Mouse (Mus musculus) embryonic facial prominence, embryonic 10.5 days (tissue): Measurements from ENCODE around the gene Macf1. TPM values are rescaled to one million over a fixed set of nuclear protein-coding genes. Genes with fewer than 3 reads are reported as not detected.

Experiments
- DNase-seq: peaks from one replicate; pipeline ENCODE4 v3.0.0-alpha.2; 2017; ENCODE audit warnings: low spot score
- H3K27ac ChIP-seq: fragments of 300-500 bp; sonication (generic); replicated peaks from 2 replicates; pipeline ENCODE4 v1.5.1; 2016; ENCODE audit warnings: mild to moderate bottlenecking
- H3K27me3 ChIP-seq: fragments of 300-500 bp; sonication (generic); replicated peaks from 2 replicates; pipeline ENCODE4 v1.6.1; 2016; ENCODE audit warnings: low read depth, mild to moderate bottlenecking; ENCODE audit not compliant: poor library complexity, severe bottlenecking
- H3K36me3 ChIP-seq: fragments of 300-500 bp; sonication (generic); replicated peaks from 2 replicates; pipeline ENCODE4 v1.6.1; 2016; ENCODE audit warnings: mild to moderate bottlenecking, moderate library complexity
- H3K4me1 ChIP-seq: fragments of 300-500 bp; sonication (generic); 2 replicates; pipeline ENCODE4 v1.6.1; 2016
- H3K4me3 ChIP-seq: fragments of 300-500 bp; sonication (generic); 2 replicates; pipeline ENCODE4 v1.5.1; 2016; ENCODE audit warnings: mild to moderate bottlenecking, moderate library complexity
- H3K9me3 ChIP-seq: fragments of 300-500 bp; sonication (generic); 2 replicates; pipeline ENCODE4 v1.6.1; 2016; ENCODE audit warnings: mild to moderate bottlenecking
- WGBS: fragments of 180-500 bp; shearing (Covaris S2); methylation state at CpG from one replicate; pipeline ENCODE4 v1.1.7; 2016; 5-methylcytosine and 5-hydroxymethylcytosine counted together
- polyA plus RNA-seq: library from polyadenylated mRNA; unstranded; fragments of >200 nt; fragmentation: Nextera tagmentation; extraction: Ambion mirVana; gene quantifications from 2 replicates; pipeline ENCODE4 v1.2.1, GENCODE M21; 2016

Gene Macf1
- polyA plus RNA-seq, 1 experiment from 2014 or later, result 47.4 TPM

- Histone ChIP-seq H3K27ac (no peak overlapping the region), H3K4me1 (peaks cover 10% of the 10 kb centered on the region), H3K4me3 (no peak overlapping the region), H3K9me3 (no peaks in the 10 kb centered on the region), H3K36me3 (peaks cover 88% of the 10 kb centered on the region), H3K27me3 (no peaks in the 10 kb centered on the region)
- DNase-seq, result no peak
- WGBS, result 87% methylated on average over 5 of the region's 5 CpGs
Observed at GRCm38 (mm10) chr4:123397643-123398434, 286.3 kb downstream of the Macf1 start.

GRCm38 (mm10) chr4:123397049-123397448 is 287.1 kb downstream of the Macf1 start:
- no peaks in the 10 kb centered on the region for H3K27me3 ChIP-seq
- peaks cover 2% of the 10 kb centered on the region; the same call in 1 of the 2 replicates for H3K4me1 ChIP-seq
- H3K27ac ChIP-seq, result no peak overlapping the region
- H3K36me3 ChIP-seq, result peaks cover 96% of the 10 kb centered on the region
- 92% methylated on average over 8 of the region's 8 CpGs for WGBS
- DNase-seq, result no peak
- no peaks in the 10 kb centered on the region for H3K9me3 ChIP-seq
- no peak overlapping the region for H3K4me3 ChIP-seq

GRCm38 (mm10) chr4:123395435-123396000 is 288.6 kb downstream of the Macf1 start:
- no peaks in the 10 kb centered on the region for H3K9me3 ChIP-seq
- no peaks in the 10 kb centered on the region for H3K4me1 ChIP-seq
- peaks cover 97% of the 10 kb centered on the region for H3K36me3 ChIP-seq
- H3K27ac ChIP-seq, result no peak overlapping the region
- H3K27me3 ChIP-seq, result no peaks in the 10 kb centered on the region
- H3K4me3 ChIP-seq, result no peak overlapping the region
- no peak for DNase-seq
- 96% methylated on average over 2 of the region's 2 CpGs for WGBS

GRCm38 (mm10) chr4:123394878-123395277 is 289.3 kb downstream of the Macf1 start:
- no peak for DNase-seq
- WGBS, result 93% methylated on average over 5 of the region's 5 CpGs

GRCm38 (mm10) chr4:123394269-123394668 is 289.9 kb downstream of the Macf1 start:
- WGBS, result 93% methylated on average over 1 of the region's 1 CpGs
- DNase-seq, result no peak
- H3K27me3 ChIP-seq, result no peaks in the 10 kb centered on the region
- no peak overlapping the region for H3K4me3 ChIP-seq
- H3K9me3 ChIP-seq, result no peaks in the 10 kb centered on the region
- H3K27ac ChIP-seq, result no peak overlapping the region
- peaks cover 99% of the 10 kb centered on the region for H3K36me3 ChIP-seq
- H3K4me1 ChIP-seq, result no peaks in the 10 kb centered on the region

More at GRCm38 (mm10) chr4:123394878-123395277, 289.3 kb downstream of the Macf1 start:
- Histone ChIP-seq H3K4me3 (no peak overlapping the region), H3K27me3 (no peaks in the 10 kb centered on the region), H3K9me3 (no peaks in the 10 kb centered on the region), H3K4me1 (no peaks in the 10 kb centered on the region), H3K36me3 (peaks cover 99% of the 10 kb centered on the region), H3K27ac (no peak overlapping the region)

GRCm38 (mm10) chr4:123393004-123393403 is 291.2 kb downstream of the Macf1 start:
- Histone ChIP-seq H3K4me1 (no peaks in the 10 kb centered on the region), H3K4me3 (no peak overlapping the region), H3K27ac (no peak overlapping the region), H3K36me3 (peaks cover 99% of the 10 kb centered on the region), H3K27me3 (no peaks in the 10 kb centered on the region), H3K9me3 (no peaks in the 10 kb centered on the region)
- DNase-seq, result no peak
- 81% methylated on average over 3 of the region's 3 CpGs for WGBS

- Histone ChIP-seq H3K4me3 (no peak overlapping the region), H3K4me1 (no peaks in the 10 kb centered on the region), H3K27ac (no peak overlapping the region), H3K36me3 (peaks cover 99% of the 10 kb centered on the region), H3K9me3 (no peaks in the 10 kb centered on the region), H3K27me3 (no peaks in the 10 kb centered on the region)
- DNase-seq, result peak; percentile 32
- WGBS, result 95% methylated on average over 1 of the region's 1 CpGs
Observed at GRCm38 (mm10) chr4:123392187-123392586, 292.0 kb downstream of the Macf1 start.

- 86% methylated on average over 1 of the region's 1 CpGs for WGBS
- Histone ChIP-seq H3K9me3 (no peaks in the 10 kb centered on the region), H3K4me1 (no peaks in the 10 kb centered on the region), H3K27me3 (no peaks in the 10 kb centered on the region), H3K36me3 (peaks cover 100% of the 10 kb centered on the region), H3K4me3 (no peak overlapping the region), H3K27ac (no peak overlapping the region)
- DNase-seq, result no peak
Observed at GRCm38 (mm10) chr4:123385028-123385427, 299.1 kb downstream of the Macf1 start.

GRCm38 (mm10) chr4:123383173-123383572 is 301.0 kb downstream of the Macf1 start:
- 92% methylated on average over 7 of the region's 7 CpGs for WGBS
- H3K36me3 ChIP-seq, result peaks cover 99% of the 10 kb centered on the region
- no peak for DNase-seq
- H3K9me3 ChIP-seq, result no peaks in the 10 kb centered on the region
- H3K27me3 ChIP-seq, result no peaks in the 10 kb centered on the region
- no peak overlapping the region for H3K4me3 ChIP-seq
- H3K4me1 ChIP-seq, result no peaks in the 10 kb centered on the region
- H3K27ac ChIP-seq, result no peak overlapping the region

- no peak for DNase-seq
- no peak overlapping the region for H3K27ac ChIP-seq
- H3K4me3 ChIP-seq, result no peak overlapping the region
- H3K36me3 ChIP-seq, result peaks cover 99% of the 10 kb centered on the region
- WGBS, result 94% methylated on average over 4 of the region's 4 CpGs
- no peaks in the 10 kb centered on the region for H3K27me3 ChIP-seq
- H3K4me1 ChIP-seq, result no peaks in the 10 kb centered on the region
- H3K9me3 ChIP-seq, result no peaks in the 10 kb centered on the region
Observed at GRCm38 (mm10) chr4:123382051-123382450, 302.1 kb downstream of the Macf1 start.

GRCm38 (mm10) chr4:123381598-123381997 is 302.6 kb downstream of the Macf1 start:
- Histone ChIP-seq H3K27me3 (no peaks in the 10 kb centered on the region), H3K9me3 (no peaks in the 10 kb centered on the region), H3K36me3 (peaks cover 99% of the 10 kb centered on the region), H3K4me1 (no peaks in the 10 kb centered on the region), H3K27ac (no peak overlapping the region), H3K4me3 (no peak overlapping the region)
- no peak for DNase-seq
- 90% methylated on average over 11 of the region's 11 CpGs for WGBS

- Histone ChIP-seq H3K4me1 (no peaks in the 10 kb centered on the region), H3K27ac (no peak overlapping the region), H3K4me3 (no peak overlapping the region), H3K9me3 (no peaks in the 10 kb centered on the region), H3K27me3 (no peaks in the 10 kb centered on the region), H3K36me3 (peaks cover 99% of the 10 kb centered on the region)
- no peak for DNase-seq
- WGBS, result 95% methylated on average over 3 of the region's 3 CpGs
Observed at GRCm38 (mm10) chr4:123376031-123376430, 308.1 kb downstream of the Macf1 start.
